Mouse (Mus musculus) heart, postnatal 0 days (tissue): ENCODE results near the gene BC107364. TPM values are rescaled to one million over a fixed set of nuclear protein-coding genes. Genes with fewer than 3 reads are reported as not detected.
"Not testable (repeated sequence)": the region's sequence is repeated elsewhere in the genome, so short reads cannot be mapped to it uniquely, and the experiment has no call there.

Experiments
- ATAC-seq: fragments of 200-750 bp; cut with Nextera tagmentation; 2 replicates; pipeline ENCODE4 v1.8.0; 2017; ENCODE audit warnings: low read depth, moderate number of reproducible peaks, moderate library complexity; ENCODE audit not compliant: insufficient read depth
- DNase-seq: peaks from one replicate; pipeline ENCODE4 v3.0.0-alpha.2; 2016; ENCODE audit warnings: low spot score
- H3K27ac ChIP-seq: fragments of 300-500 bp; sonication (generic); 2 replicates; pipeline ENCODE4 v1.5.1; 2014; ENCODE audit warnings: low read depth, mild to moderate bottlenecking
- H3K27me3 ChIP-seq: fragments of 300-500 bp; sonication (generic); 2 replicates; pipeline ENCODE4 v1.6.1; 2014; ENCODE audit warnings: low read length, mixed read lengths; ENCODE audit not compliant: control insufficient read depth, insufficient read depth
- H3K36me3 ChIP-seq: fragments of 300-500 bp; sonication (generic); replicated peaks from 2 replicates; pipeline ENCODE4 v1.6.1; 2014; ENCODE audit warnings: low read length, mixed read lengths; ENCODE audit not compliant: control insufficient read depth, insufficient read depth
- H3K4me1 ChIP-seq: fragments of 300-500 bp; sonication (generic); 2 replicates; pipeline ENCODE4 v1.6.1; 2014; ENCODE audit warnings: antibody characterized with exemption; ENCODE audit not compliant: control insufficient read depth, insufficient read depth
- H3K4me2 ChIP-seq: fragments of 300-500 bp; sonication (generic); 2 replicates; pipeline ENCODE4 v1.6.1; 2014; ENCODE audit warnings: low read depth, mild to moderate bottlenecking, low read length, moderate library complexity
- H3K4me3 ChIP-seq: fragments of 300-500 bp; sonication (generic); 2 replicates; pipeline ENCODE4 v1.5.1; 2014; ENCODE audit warnings: low read depth, low read length
- H3K9ac ChIP-seq: fragments of 300-500 bp; sonication (generic); replicated peaks from 2 replicates; pipeline ENCODE4 v1.6.1; 2014; ENCODE audit warnings: low read depth, low read length, mixed read lengths
- H3K9me3 ChIP-seq: fragments of 300-500 bp; sonication (generic); replicated peaks from 2 replicates; pipeline ENCODE4 v1.6.1; 2016; ENCODE audit warnings: low read length; ENCODE audit not compliant: control insufficient read depth
- CTCF ChIP-seq: IDR thresholded peaks from 2 replicates; pipeline ENCODE4 v1.5.1; 2016; ENCODE audit warnings: antibody characterized with exemption, control low read depth, low read depth
- EP300 ChIP-seq: IDR thresholded peaks from 2 replicates; pipeline ENCODE4 v1.6.1; 2016; ENCODE audit warnings: antibody characterized with exemption, low read depth
- WGBS: fragments of 180-500 bp; shearing (Covaris S2); extraction: QIAGEN DNeasy Blood & Tissue Kit; methylation state at CpG from one replicate; pipeline ENCODE4 v1.1.7; 2014; 5-methylcytosine and 5-hydroxymethylcytosine counted together
- polyA plus RNA-seq: library from polyadenylated mRNA; unstranded; fragments of >200 nt; fragmentation: Nextera tagmentation; extraction: Ambion mirVana; gene quantifications from 2 replicates; pipeline ENCODE4 v1.2.1, GENCODE M21; 2015
- total RNA-seq: library from RNA; depleted of rRNA; stranded (reverse); fragments of >200 nt; gene quantifications from 2 replicates; pipeline ENCODE4 v1.2.3, GENCODE M21; 2014; ENCODE audit warnings: low replicate concordance

Gene BC107364
- total and polyA plus RNA-seq, 2 experiments from 2014 or later = 0.40 TPM; not detected in 1

GRCm38 (mm10) chr3:96423889-96424288 lies 28.2 kb downstream of the BC107364 start:
- Histone ChIP-seq H3K4me1 (no peaks in the 10 kb centered on the region), H3K36me3 (no peaks in the 10 kb centered on the region), H3K9ac (no peak overlapping the region), H3K4me2 (no peak overlapping the region), H3K9me3 (no peaks in the 10 kb centered on the region), H3K27me3 (peaks cover 24% of the 10 kb centered on the region), H3K27ac (no peak overlapping the region), H3K4me3 (no peak overlapping the region)
- TF ChIP-seq EP300 (no peak), CTCF (no peak)
- ATAC-seq (no peak), DNase-seq (no peak)
- WGBS = 27% methylated on average over 9 of the region's 9 CpGs

DNA sequence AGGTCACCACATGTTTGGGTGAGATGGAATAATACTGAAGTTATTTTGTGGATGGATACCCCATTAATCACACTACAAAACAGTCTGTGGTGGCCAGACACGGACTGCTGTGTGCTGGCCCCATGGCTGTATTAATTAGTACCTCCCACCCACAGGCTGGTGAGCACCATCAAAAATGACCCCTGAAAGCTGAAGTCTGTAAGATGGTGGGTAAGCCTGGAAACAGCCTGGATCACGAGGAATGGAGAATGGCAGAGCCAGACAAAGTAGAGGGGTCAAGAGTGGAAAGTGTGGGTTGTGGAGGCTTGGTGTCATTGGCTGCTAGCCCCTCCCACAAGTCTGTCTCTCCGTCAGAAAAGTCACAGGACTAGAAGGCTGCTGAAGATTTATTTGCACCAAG lies 31.3 kb downstream of the BC107364 start:
- DNase-seq (no peak), ATAC-seq (no peak)
- Histone ChIP-seq H3K9me3 (no peaks in the 10 kb centered on the region), H3K36me3 (no peaks in the 10 kb centered on the region), H3K4me3 (no peak overlapping the region), H3K9ac (no peak overlapping the region), H3K27ac (no peak overlapping the region), H3K4me2 (no peak overlapping the region), H3K4me1 (no peaks in the 10 kb centered on the region), H3K27me3 (peaks cover 21% of the 10 kb centered on the region)
- WGBS = 42% methylated on average over 3 of the region's 3 CpGs
- TF ChIP-seq CTCF = no peak
- TF ChIP-seq EP300 = no peak

GRCm38 (mm10) chr3:96418902-96419301 lies 33.2 kb downstream of the BC107364 start:
- not testable (repeated sequence) for H3K4me1 ChIP-seq, H3K4me3 ChIP-seq, H3K9ac ChIP-seq, H3K27ac ChIP-seq, H3K9me3 ChIP-seq, H3K4me2 ChIP-seq, H3K36me3 ChIP-seq, DNase-seq, ATAC-seq
- H3K27me3 ChIP-seq = peaks cover 20% of the 10 kb centered on the region
- WGBS = 68% methylated on average over 5 of the region's 5 CpGs

DNA sequence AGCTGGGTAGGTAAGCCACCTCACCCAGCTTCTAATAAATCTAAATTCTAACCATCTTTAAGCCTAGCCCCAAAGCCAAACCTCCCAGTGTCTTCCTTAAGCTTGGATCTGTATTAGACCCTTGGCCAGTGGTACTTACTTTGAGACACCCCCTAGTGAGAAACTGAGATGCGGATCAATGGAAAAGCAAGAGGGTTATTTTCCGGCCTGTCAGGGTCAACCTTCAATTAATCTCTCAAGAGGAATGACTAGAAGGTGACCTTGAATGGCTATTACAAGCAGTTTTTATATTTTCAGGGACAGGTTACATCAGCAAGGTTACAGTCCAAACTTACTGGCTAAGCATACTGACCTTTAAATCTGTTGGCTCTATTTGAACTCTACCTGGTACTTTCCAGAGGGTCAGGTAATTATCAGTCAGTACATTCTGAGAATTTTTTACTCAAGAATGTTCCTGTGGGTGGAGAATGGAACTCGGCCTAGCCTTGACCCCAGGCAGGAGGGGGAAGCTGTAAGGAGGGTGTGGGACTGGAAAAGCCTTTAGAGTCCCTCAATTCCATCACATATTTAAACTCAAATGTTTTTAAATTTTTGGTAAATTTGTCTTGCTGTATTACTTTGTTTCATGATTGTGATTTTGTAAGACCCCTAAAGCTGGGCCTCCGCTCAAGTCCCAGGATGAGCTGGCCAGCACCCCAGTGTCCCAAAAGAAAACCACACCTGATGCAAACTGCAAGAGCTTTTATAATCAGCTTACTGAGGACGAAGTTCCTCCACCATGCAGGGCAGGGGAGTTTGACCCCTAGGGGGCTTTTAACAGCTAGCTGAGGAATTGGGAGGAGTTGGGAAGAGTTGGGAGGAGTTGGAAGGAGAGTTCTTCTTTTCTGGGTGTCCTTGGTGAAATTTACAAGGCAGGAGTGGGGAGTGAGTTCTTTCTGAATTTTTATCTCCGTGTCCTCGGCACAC lies 34.0 kb downstream of the BC107364 start:
- no peak overlapping the region for H3K4me2 ChIP-seq
- no peak overlapping the region for H3K9ac ChIP-seq
- H3K36me3 ChIP-seq = no peaks in the 10 kb centered on the region
- WGBS = 74% methylated on average over 7 of the region's 7 CpGs
- peaks cover 16% of the 10 kb centered on the region for H3K27me3 ChIP-seq
- DNase-seq (no peak), ATAC-seq (no peak)
- H3K4me3 ChIP-seq = no peak overlapping the region
- TF ChIP-seq CTCF = no peak
- no peak for TF ChIP-seq EP300
- H3K4me1 ChIP-seq = no peaks in the 10 kb centered on the region
- no peak overlapping the region for H3K27ac ChIP-seq
- no peaks in the 10 kb centered on the region for H3K9me3 ChIP-seq

GRCm38 (mm10) chr3:96416595-96416994 lies 35.5 kb downstream of the BC107364 start:
- no peak overlapping the region for H3K4me3 ChIP-seq
- no peaks in the 10 kb centered on the region for H3K9me3 ChIP-seq
- H3K36me3 ChIP-seq = no peaks in the 10 kb centered on the region
- peaks cover 10% of the 10 kb centered on the region for H3K27me3 ChIP-seq
- H3K4me2 ChIP-seq = no peak overlapping the region
- ATAC-seq (no peak), DNase-seq (no peak)
- H3K4me1 ChIP-seq = no peaks in the 10 kb centered on the region
- H3K9ac ChIP-seq = no peak overlapping the region
- WGBS = 88% methylated on average over 6 of the region's 6 CpGs
- H3K27ac ChIP-seq = no peak overlapping the region
- no peak for TF ChIP-seq EP300
- no peak for TF ChIP-seq CTCF

GRCm38 (mm10) chr3:96416056-96416455 lies 36.0 kb downstream of the BC107364 start:
- WGBS = 85% methylated on average over 2 of the region's 2 CpGs

More at GRCm38 (mm10) chr3:96416056-96416455, 36.0 kb downstream of the BC107364 start:
- no peak for ATAC-seq
- no peaks in the 10 kb centered on the region for H3K36me3 ChIP-seq
- no peak overlapping the region for H3K4me3 ChIP-seq
- peaks cover 14% of the 10 kb centered on the region for H3K27me3 ChIP-seq
- H3K4me2 ChIP-seq = no peak overlapping the region
- no peak for TF ChIP-seq CTCF
- no peaks in the 10 kb centered on the region for H3K9me3 ChIP-seq
- H3K4me1 ChIP-seq = no peaks in the 10 kb centered on the region
- H3K9ac ChIP-seq = no peak overlapping the region
- no peak for DNase-seq
- no peak overlapping the region for H3K27ac ChIP-seq
